Mouse (Mus musculus) midbrain, embryonic 15.5 days (tissue): ENCODE results near the gene Icmt. TPM values are rescaled to one million over a fixed set of nuclear protein-coding genes. Genes with fewer than 3 reads are reported as not detected.

Source experiments
- ATAC-seq: fragments of 200-750 bp; cut with Nextera tagmentation; replicated peaks from 2 replicates; pipeline ENCODE4 v1.8.0; 2017; ENCODE audit warnings: moderate TSS enrichment
- H3K27ac ChIP-seq: fragments of 300-500 bp; sonication (generic); 2 replicates; pipeline ENCODE4 v1.5.1; 2015; ENCODE audit warnings: mild to moderate bottlenecking, inconsistent platforms
- H3K27me3 ChIP-seq: fragments of 300-500 bp; sonication (generic); replicated peaks from 2 replicates; pipeline ENCODE4 v1.6.1; 2015; ENCODE audit warnings: inconsistent platforms
- H3K36me3 ChIP-seq: fragments of 300-500 bp; sonication (generic); replicated peaks from 2 replicates; pipeline ENCODE4 v1.6.1; 2015; ENCODE audit warnings: inconsistent platforms
- H3K4me1 ChIP-seq: fragments of 300-500 bp; sonication (generic); 2 replicates; pipeline ENCODE4 v1.6.1; 2015; ENCODE audit warnings: inconsistent platforms
- H3K4me2 ChIP-seq: fragments of 300-500 bp; sonication (generic); 2 replicates; pipeline ENCODE4 v1.6.1; 2015; ENCODE audit warnings: inconsistent platforms, mild to moderate bottlenecking, moderate library complexity
- H3K4me3 ChIP-seq: fragments of 300-500 bp; sonication (generic); 2 replicates; pipeline ENCODE4 v1.5.1; 2015; ENCODE audit warnings: mild to moderate bottlenecking, inconsistent platforms
- H3K9ac ChIP-seq: fragments of 300-500 bp; sonication (generic); 2 replicates; pipeline ENCODE4 v1.6.1; 2015; ENCODE audit warnings: mild to moderate bottlenecking, inconsistent platforms
- H3K9me3 ChIP-seq: fragments of 300-500 bp; sonication (generic); 2 replicates; pipeline ENCODE4 v1.6.1; 2016; ENCODE audit warnings: inconsistent platforms
- WGBS: fragments of 180-500 bp; shearing (Covaris S2); methylation state at CpG from one replicate; pipeline ENCODE4 v1.1.7; 2015; ENCODE audit warnings: mixed read lengths; 5-methylcytosine and 5-hydroxymethylcytosine counted together
- polyA plus RNA-seq: library from polyadenylated mRNA; unstranded; fragments of >200 nt; fragmentation: Nextera tagmentation; extraction: Ambion mirVana; gene quantifications from 2 replicates; pipeline ENCODE4 v1.2.1, GENCODE M21; 2015

The Icmt gene
- polyA plus RNA-seq: 20.4 and 24.5 TPM in 2 replicates

DNA sequence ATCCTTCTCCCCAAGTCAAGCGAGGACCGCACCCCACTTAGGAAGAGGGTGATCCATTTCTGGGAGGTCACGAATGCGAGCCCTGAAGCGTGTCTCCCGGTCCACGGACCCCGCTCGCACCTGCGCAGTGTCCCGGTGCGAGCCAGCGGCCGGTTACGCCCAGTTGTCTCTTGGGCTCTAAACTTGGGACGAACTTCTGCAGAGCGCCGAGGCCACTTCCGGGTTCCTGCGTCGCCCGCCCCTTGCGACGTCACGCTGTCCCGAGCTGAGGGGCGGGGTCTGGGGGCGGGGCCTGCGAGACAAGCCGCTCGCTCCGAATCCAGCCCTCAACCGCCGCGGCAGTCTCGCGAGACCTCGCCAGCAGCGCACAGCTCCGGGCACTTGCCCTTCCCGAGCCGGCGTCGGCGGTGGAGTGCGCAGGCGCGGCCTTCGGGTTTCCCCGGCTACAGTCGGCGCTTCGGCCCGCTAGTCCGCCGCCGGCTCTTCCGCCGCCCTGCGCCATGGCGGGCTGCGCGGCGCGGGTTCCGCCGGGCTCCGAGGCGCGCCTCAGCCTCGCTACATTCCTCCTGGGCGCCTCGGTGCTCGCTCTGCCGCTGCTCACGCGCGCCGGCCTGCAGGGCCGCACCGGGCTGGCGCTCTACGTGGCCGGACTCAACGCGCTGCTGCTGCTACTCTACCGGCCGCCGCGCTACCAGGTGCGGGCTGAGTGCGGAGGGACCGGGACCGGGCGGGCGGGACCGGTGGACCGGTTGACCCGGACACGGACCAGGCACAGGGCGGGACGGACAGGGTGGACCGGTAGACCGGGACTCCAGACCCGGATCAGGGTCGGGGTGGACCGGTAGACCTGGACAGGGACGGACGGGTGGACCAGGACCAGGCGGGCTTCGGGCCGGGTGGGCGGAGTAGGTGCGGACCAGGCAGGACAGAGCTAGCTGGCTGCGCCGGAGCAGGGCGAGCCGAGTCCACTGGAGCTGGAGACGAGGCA is at the start of gene Icmt:
Gene Icmt, plus strand, starts transcription at position 354 of the 988 bp plus-strand sequence.
- Histone ChIP-seq H3K4me3 (peak within 1 kb of the TSS; percentile 96), H3K27me3 (peaks cover 34% of the 10 kb centered on the region), H3K4me1 (peaks cover 24% of the 10 kb centered on the region), H3K9me3 (no peaks in the 10 kb centered on the region), H3K9ac (peak within 1 kb of the TSS; percentile 92), H3K4me2 (peak within 1 kb of the TSS; percentile 97), H3K36me3 (peaks cover 11% of the 10 kb centered on the region; the same call in 1 of the 2 replicates), H3K27ac (peak within 1 kb of the TSS; percentile 82)
- ATAC-seq: peak; percentile 95
- under 1% methylated on average over 116 of the region's 119 CpGs for WGBS

GRCm38 (mm10) chr4:152250615-152251014 is 46.4 kb upstream of the Icmt start:
- 90% methylated on average over 6 of the region's 6 CpGs for WGBS
- Histone ChIP-seq H3K4me1 (no peaks in the 10 kb centered on the region), H3K9me3 (no peaks in the 10 kb centered on the region), H3K27ac (no peak overlapping the region), H3K4me2 (no peak overlapping the region), H3K4me3 (no peak overlapping the region), H3K36me3 (no peaks in the 10 kb centered on the region), H3K27me3 (no peaks in the 10 kb centered on the region), H3K9ac (no peak overlapping the region)
- ATAC-seq: no peak

GRCm38 (mm10) chr4:152253183-152253759 is 43.8 kb upstream of the Icmt start:
- no peaks in the 10 kb centered on the region for H3K9me3 ChIP-seq
- no peak overlapping the region for H3K9ac ChIP-seq
- H3K27ac ChIP-seq: no peak overlapping the region
- H3K4me3 ChIP-seq: no peak overlapping the region
- H3K4me1 ChIP-seq: 0 out of 2 replicates have a peak, but pooled peaks cover 3% of the 10 kb centered on the region
- H3K4me2 ChIP-seq: no peak overlapping the region
- H3K27me3 ChIP-seq: no peaks in the 10 kb centered on the region
- no peak for ATAC-seq
- 79% methylated on average over 9 of the region's 9 CpGs for WGBS
- no peaks in the 10 kb centered on the region for H3K36me3 ChIP-seq

- H3K4me3 ChIP-seq: no peak overlapping the region
- no peaks in the 10 kb centered on the region for H3K36me3 ChIP-seq
- H3K9ac ChIP-seq: no peak overlapping the region
- WGBS: 62% methylated on average over 6 of the region's 6 CpGs
- H3K9me3 ChIP-seq: no peaks in the 10 kb centered on the region
- no peak for ATAC-seq
- peaks cover 5% of the 10 kb centered on the region; the same call in 1 of the 2 replicates for H3K4me1 ChIP-seq
- H3K27ac ChIP-seq: no peak overlapping the region
- H3K4me2 ChIP-seq: no peak overlapping the region
- H3K27me3 ChIP-seq: no peaks in the 10 kb centered on the region
These were observed 40.0 kb upstream of the Icmt start for GRCm38 (mm10) chr4:152257070-152257469.

GRCm38 (mm10) chr4:152260451-152260850 is 36.6 kb upstream of the Icmt start:
- no peak for ATAC-seq
- Histone ChIP-seq H3K36me3 (no peaks in the 10 kb centered on the region), H3K4me2 (no peak overlapping the region), H3K4me1 (peaks cover 11% of the 10 kb centered on the region; the same call in 1 of the 2 replicates), H3K4me3 (no peak overlapping the region), H3K27me3 (no peaks in the 10 kb centered on the region), H3K9me3 (no peaks in the 10 kb centered on the region), H3K27ac (no peak overlapping the region), H3K9ac (no peak overlapping the region)
- WGBS: 94% methylated on average over 8 of the region's 8 CpGs

- Histone ChIP-seq H3K27ac (no peak overlapping the region), H3K27me3 (no peaks in the 10 kb centered on the region), H3K4me2 (no peak overlapping the region), H3K9ac (no peak overlapping the region), H3K4me3 (no peak overlapping the region), H3K36me3 (no peaks in the 10 kb centered on the region), H3K4me1 (peaks cover 9% of the 10 kb centered on the region; the same call in 1 of the 2 replicates), H3K9me3 (no peaks in the 10 kb centered on the region)
- ATAC-seq: no peak
- 72% methylated on average over 9 of the region's 9 CpGs for WGBS
These were observed 34.8 kb upstream of the Icmt start for GRCm38 (mm10) chr4:152262187-152262586.

DNA sequence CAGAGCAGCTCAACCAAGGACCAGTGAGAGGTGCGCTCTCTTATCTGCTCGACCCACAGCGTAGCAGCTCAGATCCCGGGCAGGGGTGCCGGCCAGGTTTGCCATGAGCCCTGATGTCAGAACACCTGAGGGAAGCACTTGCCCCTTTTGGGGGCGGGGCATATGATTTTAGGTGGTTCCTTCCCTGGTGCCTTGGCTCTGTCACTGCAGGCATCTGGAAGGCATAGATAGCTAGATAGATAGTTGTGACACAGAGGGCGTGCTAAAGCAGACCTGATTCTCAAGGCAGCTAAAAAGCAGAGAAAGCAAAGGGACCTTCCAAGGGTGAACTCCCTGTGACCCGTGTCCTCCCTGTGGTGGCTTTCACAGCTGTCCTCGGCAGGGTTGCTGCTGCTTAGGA is 33.9 kb upstream of the Icmt start:
- Histone ChIP-seq H3K9ac (no peak overlapping the region), H3K4me1 (peaks cover 8% of the 10 kb centered on the region; the same call in 1 of the 2 replicates), H3K9me3 (no peaks in the 10 kb centered on the region), H3K4me3 (no peak overlapping the region), H3K36me3 (no peaks in the 10 kb centered on the region), H3K27me3 (no peaks in the 10 kb centered on the region), H3K27ac (no peak overlapping the region), H3K4me2 (no peak overlapping the region)
- no peak for ATAC-seq
- WGBS: 67% methylated on average over 9 of the region's 9 CpGs

DNA sequence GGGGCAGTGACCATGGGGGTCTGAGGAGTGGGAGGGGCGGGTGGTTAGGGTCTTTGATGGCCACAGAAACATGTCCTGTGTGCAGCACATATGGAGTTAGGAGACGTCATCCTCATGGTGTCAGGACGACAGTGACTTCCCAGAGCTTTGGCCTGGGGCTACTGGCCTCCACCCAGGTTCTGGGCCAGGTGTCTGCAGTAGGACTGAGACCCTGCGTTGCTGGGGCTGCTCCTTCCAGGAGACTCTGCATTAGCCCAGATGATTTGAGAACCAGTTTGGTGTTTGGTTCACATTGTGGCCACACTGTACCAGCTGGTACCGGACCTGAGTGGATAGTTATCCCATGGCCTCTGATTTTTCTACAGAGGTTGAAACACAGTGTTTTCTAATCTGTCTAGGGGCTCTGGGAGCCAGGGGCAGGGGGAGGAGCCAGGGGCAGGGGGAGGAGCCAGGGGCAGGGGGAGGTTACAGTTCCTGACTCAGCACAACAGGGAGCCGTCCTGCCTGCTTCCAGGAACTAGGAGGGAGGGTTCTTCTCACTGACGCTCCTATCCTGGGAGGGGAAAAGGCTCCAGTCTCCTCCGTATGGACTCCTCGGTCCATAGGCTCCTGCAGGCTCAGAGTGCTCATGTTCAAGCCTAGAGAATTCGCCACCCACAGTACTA is 33.4 kb upstream of the Icmt start:
- no peak for ATAC-seq
- WGBS: 38% methylated on average over 10 of the region's 10 CpGs
- no peaks in the 10 kb centered on the region for H3K36me3 ChIP-seq
- peaks cover 8% of the 10 kb centered on the region; the same call in 1 of the 2 replicates for H3K4me1 ChIP-seq
- H3K4me2 ChIP-seq: no peak overlapping the region
- H3K9ac ChIP-seq: no peak overlapping the region
- H3K9me3 ChIP-seq: no peaks in the 10 kb centered on the region
- H3K27ac ChIP-seq: no peak overlapping the region
- H3K27me3 ChIP-seq: no peaks in the 10 kb centered on the region
- no peak overlapping the region for H3K4me3 ChIP-seq

GRCm38 (mm10) chr4:152264177-152264530 is 32.9 kb upstream of the Icmt start:
- H3K27me3 ChIP-seq: no peaks in the 10 kb centered on the region
- no peaks in the 10 kb centered on the region for H3K9me3 ChIP-seq
- no peak overlapping the region for H3K9ac ChIP-seq
- no peak overlapping the region for H3K4me2 ChIP-seq
- no peak overlapping the region for H3K27ac ChIP-seq
- ATAC-seq: no peak
- no peak overlapping the region for H3K4me3 ChIP-seq
- 45% methylated on average over 4 of the region's 4 CpGs for WGBS
- no peaks in the 10 kb centered on the region for H3K36me3 ChIP-seq
- peaks cover 8% of the 10 kb centered on the region; the same call in 1 of the 2 replicates for H3K4me1 ChIP-seq

DNA sequence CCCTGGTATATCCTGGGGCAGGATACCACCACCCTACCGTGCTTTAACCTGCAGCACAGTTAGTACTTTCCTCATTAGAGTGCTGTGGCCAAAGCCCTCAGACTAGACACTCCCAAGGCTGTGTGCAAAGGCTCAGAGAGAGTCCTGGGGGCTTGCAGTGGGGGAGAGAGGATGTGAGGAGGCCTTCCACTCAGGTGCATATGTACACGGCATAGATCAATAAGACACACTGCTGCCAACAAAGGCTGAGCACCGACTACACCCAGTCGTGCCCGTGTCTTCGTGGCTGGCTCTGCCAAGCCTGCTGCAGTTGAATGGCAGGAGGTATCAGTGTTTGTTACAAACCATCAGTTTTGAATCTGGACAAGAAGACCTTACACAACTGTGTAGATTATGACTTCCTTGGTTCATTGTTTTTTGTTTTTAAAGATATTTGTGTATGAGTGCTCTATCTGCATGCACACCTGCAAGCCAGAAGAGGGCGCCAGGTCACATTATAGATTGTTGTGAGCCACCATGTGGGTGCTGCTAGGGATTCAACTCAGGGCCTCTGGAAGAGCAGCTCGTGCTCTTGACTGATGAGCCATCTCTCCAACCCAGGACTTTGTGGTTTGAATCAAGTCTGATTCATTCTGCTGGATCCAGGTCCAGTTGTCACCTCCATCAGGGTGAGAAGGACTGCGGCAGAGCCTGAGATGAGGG is 32.0 kb upstream of the Icmt start:
- no peak overlapping the region for H3K9ac ChIP-seq
- no peak for ATAC-seq
- peaks cover 8% of the 10 kb centered on the region; the same call in 1 of the 2 replicates for H3K4me1 ChIP-seq
- H3K27ac ChIP-seq: no peak overlapping the region
- no peak overlapping the region for H3K4me3 ChIP-seq
- H3K36me3 ChIP-seq: no peaks in the 10 kb centered on the region
- no peak overlapping the region for H3K4me2 ChIP-seq
- WGBS: 90% methylated on average over 9 of the region's 9 CpGs
- no peaks in the 10 kb centered on the region for H3K27me3 ChIP-seq
- no peaks in the 10 kb centered on the region for H3K9me3 ChIP-seq

DNA sequence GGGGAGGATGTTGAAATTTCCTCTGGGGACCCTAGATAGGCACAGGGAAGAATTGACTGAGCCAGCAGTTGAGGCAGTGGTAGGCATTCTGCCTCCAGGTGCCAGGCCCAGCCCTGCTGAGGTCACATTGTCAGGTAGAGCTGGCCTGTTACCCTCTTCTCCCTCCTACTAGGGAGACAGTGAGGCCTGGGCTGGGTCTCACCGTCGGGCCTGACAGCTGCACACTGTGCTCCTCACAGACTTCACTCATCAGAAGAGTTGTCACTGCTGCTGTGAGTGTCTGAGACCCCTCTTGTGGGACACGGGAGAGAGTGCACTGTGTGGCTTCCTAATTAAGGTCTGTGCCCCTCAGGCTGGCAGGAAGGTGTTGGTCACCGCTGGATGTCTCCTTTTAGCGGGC is 31.2 kb upstream of the Icmt start:
- Histone ChIP-seq H3K4me2 (no peak overlapping the region), H3K9ac (no peak overlapping the region), H3K4me3 (no peak overlapping the region), H3K9me3 (no peaks in the 10 kb centered on the region), H3K36me3 (no peaks in the 10 kb centered on the region), H3K27me3 (no peaks in the 10 kb centered on the region), H3K27ac (no peak overlapping the region), H3K4me1 (peaks cover 8% of the 10 kb centered on the region; the same call in 1 of the 2 replicates)
- no peak for ATAC-seq
- WGBS: 51% methylated on average over 5 of the region's 5 CpGs
